Mouse (Mus musculus): ENCODE measurements at regions not wholly inside any gene's neighbourhood (a gene's known extent, or its start where the extent isn't known, plus 50 kb on each side); places are given as distances from the start of the nearest gene placed in this dataset.

GRCm38 (mm10) chr5:111829891-111830290, 96.2 kb downstream of the Gm26897 start:
- 87% methylated on average over 6 of the region's 6 CpGs for WGBS
- Histone ChIP-seq H3K36me3 (ENCODE audit: control insufficient read depth, insufficient read depth, low read length) (no peaks in the 10 kb centered on the region), H3K4me3 (ENCODE audit: low read depth, low read length) (no peak overlapping the region), H3K27ac (ENCODE audit: insufficient read depth, low read depth, low read length) (no peak overlapping the region), H3K4me1 (ENCODE audit: control insufficient read depth, insufficient read depth, insufficient read length, low read length) (no peaks in the 10 kb centered on the region), H3K27me3 (ENCODE audit: control insufficient read depth, insufficient read depth, low read length) (no peaks in the 10 kb centered on the region)
- TF ChIP-seq CTCF (IDR thresholded peaks at IDR 0.05; ENCODE audit: extremely low read depth, insufficient read length, insufficient replicate concordance, low read depth, low read length) (no peak), POLR2A (IDR thresholded peaks at IDR 0.05; ENCODE audit: low read depth, low read length) (no peak)

- Histone ChIP-seq H3K27me3 (ENCODE audit: control insufficient read depth, insufficient read depth, low read length) (no peaks in the 10 kb centered on the region), H3K27ac (ENCODE audit: insufficient read depth, low read depth, low read length) (no peak overlapping the region), H3K4me1 (ENCODE audit: control insufficient read depth, insufficient read depth, insufficient read length, low read length) (no peaks in the 10 kb centered on the region), H3K4me3 (ENCODE audit: low read depth, low read length) (no peak overlapping the region), H3K36me3 (ENCODE audit: control insufficient read depth, insufficient read depth, low read length) (no peaks in the 10 kb centered on the region)
- 49% methylated on average over 17 of the region's 17 CpGs for WGBS
- TF ChIP-seq CTCF (IDR thresholded peaks at IDR 0.05; ENCODE audit: extremely low read depth, insufficient read length, insufficient replicate concordance, low read depth, low read length) (no peak), POLR2A (IDR thresholded peaks at IDR 0.05; ENCODE audit: low read depth, low read length) (no peak)
Observed at GRCm38 (mm10) chr5:111835737-111836667, 102.3 kb downstream of the Gm26897 start.

- TF ChIP-seq POLR2A (IDR thresholded peaks at IDR 0.05; ENCODE audit: low read depth, low read length) (no peak), CTCF (IDR thresholded peaks at IDR 0.05; ENCODE audit: extremely low read depth, insufficient read length, insufficient replicate concordance, low read depth, low read length) (no peak)
- H3K27ac ChIP-seq (ENCODE audit: insufficient read depth, low read depth, low read length) = no peak overlapping the region
- WGBS = 63% methylated on average over 14 of the region's 14 CpGs
- H3K4me1 ChIP-seq (ENCODE audit: control insufficient read depth, insufficient read depth, insufficient read length, low read length) = no peaks in the 10 kb centered on the region
- no peaks in the 10 kb centered on the region for H3K27me3 ChIP-seq (ENCODE audit: control insufficient read depth, insufficient read depth, low read length)
- no peak overlapping the region for H3K4me3 ChIP-seq (ENCODE audit: low read depth, low read length)
- no peaks in the 10 kb centered on the region for H3K36me3 ChIP-seq (ENCODE audit: control insufficient read depth, insufficient read depth, low read length)
Observed at GRCm38 (mm10) chr5:111836668-111837234, 103.0 kb downstream of the Gm26897 start.

- TF ChIP-seq CTCF (IDR thresholded peaks at IDR 0.05; ENCODE audit: extremely low read depth, insufficient read length, insufficient replicate concordance, low read depth, low read length) (no peak), POLR2A (IDR thresholded peaks at IDR 0.05; ENCODE audit: low read depth, low read length) (no peak)
- Histone ChIP-seq H3K4me1 (ENCODE audit: control insufficient read depth, insufficient read depth, insufficient read length, low read length) (no peaks in the 10 kb centered on the region), H3K27ac (ENCODE audit: insufficient read depth, low read depth, low read length) (no peak overlapping the region), H3K36me3 (ENCODE audit: control insufficient read depth, insufficient read depth, low read length) (no peaks in the 10 kb centered on the region), H3K4me3 (ENCODE audit: low read depth, low read length) (no peak overlapping the region), H3K27me3 (ENCODE audit: control insufficient read depth, insufficient read depth, low read length) (0 out of 2 replicates have a peak, but pooled peaks cover 2% of the 10 kb centered on the region)
- 49% methylated on average over 17 of the region's 17 CpGs for WGBS
Observed at GRCm38 (mm10) chr5:111842461-111842860, 108.7 kb downstream of the Gm26897 start.

- TF ChIP-seq POLR2A (IDR thresholded peaks at IDR 0.05; ENCODE audit: low read depth, low read length) = no peak
- TF ChIP-seq CTCF (IDR thresholded peaks at IDR 0.05; ENCODE audit: extremely low read depth, insufficient read length, insufficient replicate concordance, low read depth, low read length) = no peak
- 39% methylated on average over 17 of the region's 17 CpGs for WGBS
- Histone ChIP-seq H3K27me3 (ENCODE audit: control insufficient read depth, insufficient read depth, low read length) (0 out of 2 replicates have a peak, but pooled peaks cover 2% of the 10 kb centered on the region), H3K27ac (ENCODE audit: insufficient read depth, low read depth, low read length) (no peak overlapping the region), H3K4me1 (ENCODE audit: control insufficient read depth, insufficient read depth, insufficient read length, low read length) (no peaks in the 10 kb centered on the region), H3K4me3 (ENCODE audit: low read depth, low read length) (no peak overlapping the region), H3K36me3 (ENCODE audit: control insufficient read depth, insufficient read depth, low read length) (no peaks in the 10 kb centered on the region)
Observed at GRCm38 (mm10) chr5:111843622-111844239, 110.0 kb downstream of the Gm26897 start.

- no peak for TF ChIP-seq POLR2A (IDR thresholded peaks at IDR 0.05; ENCODE audit: low read depth, low read length)
- no peak for TF ChIP-seq CTCF (IDR thresholded peaks at IDR 0.05; ENCODE audit: extremely low read depth, insufficient read length, insufficient replicate concordance, low read depth, low read length)
- WGBS = 46% methylated on average over 3 of the region's 3 CpGs
- no peak overlapping the region for H3K27ac ChIP-seq (ENCODE audit: insufficient read depth, low read depth, low read length)
- no peak overlapping the region for H3K4me3 ChIP-seq (ENCODE audit: low read depth, low read length)
- H3K27me3 ChIP-seq (ENCODE audit: control insufficient read depth, insufficient read depth, low read length) = 0 out of 2 replicates have a peak, but pooled peaks cover 2% of the 10 kb centered on the region
- no peaks in the 10 kb centered on the region for H3K4me1 ChIP-seq (ENCODE audit: control insufficient read depth, insufficient read depth, insufficient read length, low read length)
- H3K36me3 ChIP-seq (ENCODE audit: control insufficient read depth, insufficient read depth, low read length) = no peaks in the 10 kb centered on the region
Observed at GRCm38 (mm10) chr5:111844528-111844927, 110.8 kb downstream of the Gm26897 start.

- no peak for TF ChIP-seq CTCF (IDR thresholded peaks at IDR 0.05; ENCODE audit: extremely low read depth, insufficient read length, insufficient replicate concordance, low read depth, low read length)
- no peak for TF ChIP-seq POLR2A (IDR thresholded peaks at IDR 0.05; ENCODE audit: low read depth, low read length)
- Histone ChIP-seq H3K4me3 (ENCODE audit: low read depth, low read length) (no peak overlapping the region), H3K36me3 (ENCODE audit: control insufficient read depth, insufficient read depth, low read length) (no peaks in the 10 kb centered on the region), H3K27ac (ENCODE audit: insufficient read depth, low read depth, low read length) (no peak overlapping the region), H3K27me3 (ENCODE audit: control insufficient read depth, insufficient read depth, low read length) (no peaks in the 10 kb centered on the region), H3K4me1 (ENCODE audit: control insufficient read depth, insufficient read depth, insufficient read length, low read length) (no peaks in the 10 kb centered on the region)
- 90% methylated on average over 8 of the region's 10 CpGs for WGBS
Observed at GRCm38 (mm10) chr5:111848917-111849316, 115.2 kb downstream of the Gm26897 start.

All from small intestine, adult 2 months (tissue).